Mouse (Mus musculus) embryonic stem cell, embryonic (primary cell): ENCODE measurements around the gene Inpp5d.

Experiments used
- CTCF ChIA-PET, 4 experiments: fragments of 300-600 bp in 2 of 4; fragments of 350-600 bp in 2 of 4; sonication (Branson Sonifier 250); formaldehyde crosslinking; loops; one replicate each; lab custom pipeline; 2022; ENCODE audit warnings: inconsistent platforms in 2 of 4; lab: Charles Lee
- POLR2A ChIA-PET, 4 experiments: fragments of 300-600 bp in 2 of 4; fragments of 350-600 bp in 2 of 4; sonication (Branson Sonifier 250); formaldehyde crosslinking; loops; one replicate each; lab custom pipeline; 2022; ENCODE audit warnings: antibody characterized with exemption in 4 of 4, inconsistent platforms in 1 of 4; lab: Charles Lee

Gene Inpp5d

DNA sequence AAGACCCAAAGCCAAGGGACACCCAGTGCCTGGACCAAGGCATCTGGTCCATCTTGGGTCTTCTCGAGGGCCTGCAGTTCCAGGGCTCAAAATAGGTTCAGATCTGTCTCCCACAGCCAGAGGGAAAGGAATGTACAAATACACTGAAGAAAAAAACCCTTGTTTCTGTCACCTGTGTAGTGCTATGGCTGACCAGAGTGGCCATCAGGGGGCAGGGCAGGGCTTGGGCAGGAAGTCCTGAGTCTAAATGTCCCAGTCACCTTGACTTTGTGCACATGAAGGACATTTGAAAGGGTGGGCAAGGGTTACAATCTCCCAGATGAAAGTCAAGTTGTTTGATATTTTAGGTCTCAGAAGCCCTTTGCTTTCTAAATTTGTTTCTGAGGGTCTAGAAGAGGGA lies 46.9 kb downstream of the Inpp5d start:
- POLR2A ChIA-PET = no interaction called here

GRCm38 (mm10) chr1:87668300-87668699 lies 48.2 kb downstream of the Inpp5d start:
- POLR2A ChIA-PET = interaction anchor here in 2 of 4 experiments (1.0 to 1.4 kb wide), 3 partner anchors 9 to 13 kb away, joined by 3 to 4 read pairs (median 3); no protein-coding TSS in a partner anchor
- CTCF ChIA-PET = no interaction called here

More for the DNA sequence above, 46.9 kb downstream of the Inpp5d start:
- CTCF ChIA-PET = interaction anchor here in 2 of 4 experiments (0.5 to 1.1 kb wide), 3 partner anchors 8 to 163 kb away, joined by 3 to 5 read pairs (median 5); partner anchors contain the start of gene Atg16l1 (in 1 of the 2)

- ChIA-PET CTCF (no interaction called here), POLR2A (interaction anchor here in 2 of 4 experiments (0.7 to 10.9 kb wide), 7 partner anchors 10 to 57 kb away, joined by 3 to 169 read pairs (median 3); no protein-coding TSS in a partner anchor)
These were observed 51.4 kb downstream of the Inpp5d start for GRCm38 (mm10) chr1:87671483-87671882.

DNA sequence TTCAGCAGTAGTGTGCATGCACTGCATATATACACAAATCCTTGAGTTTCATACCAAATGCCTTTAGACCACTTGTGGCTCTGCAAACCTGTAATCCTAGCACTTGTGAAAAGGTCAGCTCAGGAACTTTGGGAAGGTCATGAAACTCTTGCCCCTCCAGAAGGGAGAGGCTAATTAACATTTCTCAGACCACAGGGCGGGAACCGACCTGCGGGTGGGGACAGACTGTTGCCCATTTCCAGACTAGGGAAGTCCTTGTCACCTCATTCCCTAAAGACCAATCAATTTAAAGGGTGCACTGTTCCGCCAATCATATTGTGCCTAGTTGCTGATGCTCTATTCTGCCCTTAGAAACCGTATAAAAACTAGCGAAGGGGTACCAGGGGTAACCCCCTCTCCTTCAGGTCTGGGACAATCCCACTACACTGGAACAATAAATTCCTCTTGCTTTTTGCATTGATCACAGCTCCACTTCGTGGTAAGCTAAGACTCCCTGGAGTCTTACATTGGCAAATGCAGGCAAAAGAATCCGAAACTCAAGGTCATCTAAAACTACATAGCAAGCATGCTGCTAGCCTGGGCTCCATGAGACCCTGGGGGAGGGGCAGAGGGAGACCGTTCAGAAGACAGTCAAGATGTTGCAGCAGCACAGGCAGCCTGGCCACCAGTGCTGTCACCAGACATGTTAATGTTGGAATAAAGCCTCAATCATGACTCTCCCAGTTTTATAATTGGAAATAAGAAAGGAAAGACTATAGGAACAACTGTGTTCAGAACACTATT lies 53.9 kb downstream of the Inpp5d start:
- POLR2A ChIA-PET = interaction anchor here in 3 of 4 experiments (0.5 to 10.9 kb wide), 32 partner anchors 8 to 525 kb away, joined by 3 to 169 read pairs (median 4); partner anchors contain the start of genes Atg16l1 (in 1 of the 3), Gigyf2 (in 1 of the 3) and Neu2 (in 1 of the 3)
- CTCF ChIA-PET = interaction anchor here in 2 of 4 experiments (0.6 to 1.0 kb wide), 3 partner anchors 132 to 613 kb away, joined by 3 to 4 read pairs (median 3); no protein-coding TSS in a partner anchor

DNA sequence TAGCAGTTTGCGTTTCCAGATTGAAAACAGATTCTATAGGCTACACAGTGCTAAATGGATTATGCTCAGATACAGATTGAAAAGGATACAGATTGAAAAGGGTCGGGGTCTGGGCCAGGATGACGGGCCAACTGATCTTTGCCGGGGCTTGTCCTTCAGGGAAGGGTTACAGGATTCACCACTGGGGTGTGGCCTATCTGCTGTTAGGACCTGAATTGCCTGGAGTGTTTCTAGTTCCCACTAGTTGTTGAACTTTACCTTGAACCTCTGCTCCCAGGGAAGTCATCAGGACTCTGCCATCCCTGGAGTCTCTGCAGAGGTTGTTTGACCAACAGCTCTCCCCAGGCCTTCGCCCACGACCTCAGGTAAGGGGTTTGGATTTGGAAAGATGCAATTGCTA lies 55.9 kb downstream of the Inpp5d start:
- CTCF ChIA-PET = interaction anchor here in 2 of 4 experiments (0.6 kb wide), 3 partner anchors 35 to 1211 kb away, joined by 3 to 7 read pairs (median 3); no protein-coding TSS in a partner anchor
- POLR2A ChIA-PET = interaction anchor here (0.6 to 10.9 kb wide), 40 partner anchors 9 to 1150 kb away, joined by 3 to 169 read pairs (median 4); partner anchors contain the start of genes Atg16l1 (in 3 of the 4), Gigyf2 (in 1 of the 4) and Ptma (in 1 of the 4)

- CTCF ChIA-PET = no interaction called here
These were observed 59.0 kb downstream of the Inpp5d start for GRCm38 (mm10) chr1:87679089-87679488.

DNA sequence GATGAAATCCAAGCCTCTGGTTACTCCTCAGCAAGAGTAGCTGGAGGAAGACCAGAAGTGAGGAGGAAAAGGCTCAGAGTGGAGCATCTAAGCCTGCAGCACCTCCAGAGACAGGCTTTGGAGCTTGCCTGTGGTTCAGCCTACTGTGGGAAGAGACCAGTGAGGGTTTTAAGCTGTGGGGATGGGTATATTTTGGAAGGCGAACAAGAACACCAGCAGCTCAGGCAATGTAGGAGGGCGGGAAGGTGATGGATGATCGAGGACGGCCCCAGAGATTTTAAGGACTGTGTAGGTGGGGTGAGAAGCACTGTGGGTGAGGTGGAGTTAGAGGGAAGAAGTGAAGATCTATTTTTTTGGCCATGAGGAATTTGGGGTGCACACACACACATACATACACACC lies 60.8 kb downstream of the Inpp5d start:
- POLR2A ChIA-PET = interaction anchor here in 3 of 4 experiments (0.6 to 10.9 kb wide), 21 partner anchors 7 to 226 kb away, joined by 3 to 169 read pairs (median 3); partner anchors contain the start of gene Atg16l1 (in 1 of the 3)
- CTCF ChIA-PET = interaction anchor here in 1 of 4 experiments (0.6 kb wide), 1 partner anchor 10 kb away, joined by 3 read pairs; no protein-coding TSS in a partner anchor

More at GRCm38 (mm10) chr1:87679089-87679488, 59.0 kb downstream of the Inpp5d start:
- POLR2A ChIA-PET = interaction anchor here in 3 of 4 experiments (0.7 to 10.9 kb wide), 7 partner anchors 9 to 141 kb away, joined by 3 to 169 read pairs (median 8); no protein-coding TSS in a partner anchor

GRCm38 (mm10) chr1:87682473-87682872 lies 62.4 kb downstream of the Inpp5d start:
- POLR2A ChIA-PET = interaction anchor here (0.6 to 12.5 kb wide), 16 partner anchors 7 to 280 kb away, joined by 3 to 169 read pairs (median 4); no protein-coding TSS in a partner anchor
- CTCF ChIA-PET = interaction anchor here in 3 of 4 experiments (0.7 to 1.2 kb wide), 5 partner anchors 25 to 623 kb away, joined by 3 to 8 read pairs (median 5); no protein-coding TSS in a partner anchor

DNA sequence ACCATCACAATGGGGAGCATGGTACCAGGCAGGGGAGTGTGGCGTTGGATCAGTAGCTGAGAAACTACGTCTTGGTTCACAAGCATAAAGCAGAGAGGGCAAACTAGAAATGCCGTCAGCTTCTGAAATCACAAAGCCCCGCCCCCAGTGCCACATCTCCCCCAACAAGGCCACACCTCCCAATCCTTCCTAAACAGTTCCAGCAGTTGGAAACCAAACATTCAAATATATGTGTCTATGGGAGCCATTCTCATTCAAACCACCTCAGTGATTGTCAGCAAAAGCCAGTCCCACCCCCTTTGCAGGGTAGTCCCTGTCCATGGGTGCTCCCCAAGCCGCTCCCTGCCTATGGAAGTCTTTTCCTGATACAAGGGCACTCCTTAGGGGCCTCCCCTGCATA lies 64.0 kb downstream of the Inpp5d start:
- ChIA-PET POLR2A (interaction anchor here in 3 of 4 experiments (0.5 to 12.5 kb wide), 19 partner anchors 8 to 87 kb away, joined by 3 to 169 read pairs (median 6); partner anchors contain the start of gene Atg16l1 (in 3 of the 3)), CTCF (interaction anchor here in 2 of 4 experiments (0.5 to 1.2 kb wide), 2 partner anchors 83 to 141 kb away, joined by 3 read pairs; no protein-coding TSS in a partner anchor)

DNA sequence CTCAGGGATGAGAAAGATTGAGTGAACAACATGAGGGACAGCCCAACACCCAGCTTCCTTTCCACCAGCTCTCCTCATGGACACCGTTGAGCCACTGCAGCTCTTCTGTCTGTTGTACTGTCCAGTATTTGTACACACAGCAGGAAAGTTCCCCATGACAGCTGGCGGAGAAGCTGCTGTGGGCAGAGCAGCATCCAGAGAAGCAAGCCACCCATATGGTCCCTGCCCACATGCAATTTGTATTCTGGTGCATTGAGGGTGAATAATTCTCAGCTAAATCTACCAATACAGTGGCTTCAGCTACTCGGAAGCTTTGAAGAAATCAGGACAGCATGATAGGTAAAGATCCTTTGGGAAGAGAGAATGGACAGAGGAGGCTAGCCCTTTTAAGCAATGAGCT lies 64.7 kb downstream of the Inpp5d start:
- ChIA-PET CTCF (interaction anchor here in 2 of 4 experiments (1.2 to 1.7 kb wide), 2 partner anchors 12 to 82 kb away, joined by 3 to 4 read pairs; no protein-coding TSS in a partner anchor), POLR2A (interaction anchor here in 3 of 4 experiments (0.5 to 12.5 kb wide), 14 partner anchors 8 to 88 kb away, joined by 3 to 169 read pairs (median 6); partner anchors contain the start of gene Atg16l1 (in 2 of the 3))

GRCm38 (mm10) chr1:87686351-87686750 lies 66.2 kb downstream of the Inpp5d start:
- POLR2A ChIA-PET = interaction anchor here (0.8 to 12.5 kb wide), 24 partner anchors 8 to 454 kb away, joined by 3 to 169 read pairs (median 4); partner anchors contain the start of genes Atg16l1 (in 2 of the 4), Gigyf2 (in 1 of the 4) and Inpp5d (in 1 of the 4)
- CTCF ChIA-PET = interaction anchor here in 3 of 4 experiments (0.7 to 1.7 kb wide), 3 partner anchors 10 to 589 kb away, joined by 3 to 5 read pairs (median 4); no protein-coding TSS in a partner anchor

GRCm38 (mm10) chr1:87687009-87687408 lies 66.9 kb downstream of the Inpp5d start:
- CTCF ChIA-PET = no interaction called here

GRCm38 (mm10) chr1:87689661-87690341 lies 69.7 kb downstream of the Inpp5d start:
- POLR2A ChIA-PET = interaction anchor here in 2 of 4 experiments (0.7 to 12.5 kb wide), 19 partner anchors 9 to 1202 kb away, joined by 3 to 169 read pairs (median 4); no protein-coding TSS in a partner anchor
- CTCF ChIA-PET = interaction anchor here (0.6 kb wide), 4 partner anchors 66 to 1273 kb away, joined by 3 to 15 read pairs (median 3); partner anchors contain the start of gene Atg16l1 (in 1 of the 4)

More at GRCm38 (mm10) chr1:87687009-87687408, 66.9 kb downstream of the Inpp5d start:
- POLR2A ChIA-PET = interaction anchor here in 3 of 4 experiments (0.7 to 12.5 kb wide), 18 partner anchors 9 to 454 kb away, joined by 3 to 169 read pairs (median 5); partner anchors contain the start of genes Atg16l1 (in 2 of the 3) and Inpp5d (in 1 of the 3)

DNA sequence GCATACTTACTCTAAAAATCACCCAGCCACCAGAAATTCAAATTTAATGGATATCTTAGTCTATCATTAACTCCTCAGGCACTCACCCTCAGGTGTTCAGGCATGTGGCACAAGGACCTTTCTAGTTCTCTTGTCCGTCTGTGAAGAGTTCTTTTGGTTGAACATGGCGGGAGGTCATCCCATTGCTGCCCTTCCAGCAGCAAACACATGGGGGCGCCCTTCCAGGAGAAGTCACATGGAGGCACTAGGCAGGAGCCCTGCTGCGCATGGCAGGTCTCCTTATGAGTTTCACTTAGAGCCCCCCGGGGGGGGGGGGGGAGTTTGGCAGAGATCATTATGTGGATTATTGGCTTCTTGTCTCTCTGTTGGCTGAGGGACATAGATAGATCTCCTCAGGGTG lies 76.2 kb downstream of the Inpp5d start:
- ChIA-PET CTCF (interaction anchor here (0.6 to 1.4 kb wide), 12 partner anchors 9 to 548 kb away, joined by 3 to 9 read pairs (median 4); no protein-coding TSS in a partner anchor), POLR2A (interaction anchor here (0.6 to 4.1 kb wide), 20 partner anchors 8 to 75 kb away, joined by 3 to 24 read pairs (median 5); no protein-coding TSS in a partner anchor)

- POLR2A ChIA-PET = interaction anchor here in 3 of 4 experiments (0.6 to 4.1 kb wide), 9 partner anchors 9 to 58 kb away, joined by 3 to 24 read pairs (median 13); partner anchors contain the start of gene Atg16l1 (in 2 of the 3)
- CTCF ChIA-PET = no interaction called here
These were observed 77.9 kb downstream of the Inpp5d start for GRCm38 (mm10) chr1:87698010-87698409.

- ChIA-PET CTCF (interaction anchor here in 1 of 4 experiments (1.6 kb wide), 1 partner anchor 8 kb away, joined by 4 read pairs; no protein-coding TSS in a partner anchor), POLR2A (interaction anchor here in 3 of 4 experiments (0.6 to 4.1 kb wide), 24 partner anchors 8 to 249 kb away, joined by 3 to 15 read pairs (median 4); no protein-coding TSS in a partner anchor)
These were observed 79.9 kb downstream of the Inpp5d start for GRCm38 (mm10) chr1:87699890-87700448.
